Mouse (Mus musculus): ENCODE measurements around the gene Tgfbr3.

DNA sequence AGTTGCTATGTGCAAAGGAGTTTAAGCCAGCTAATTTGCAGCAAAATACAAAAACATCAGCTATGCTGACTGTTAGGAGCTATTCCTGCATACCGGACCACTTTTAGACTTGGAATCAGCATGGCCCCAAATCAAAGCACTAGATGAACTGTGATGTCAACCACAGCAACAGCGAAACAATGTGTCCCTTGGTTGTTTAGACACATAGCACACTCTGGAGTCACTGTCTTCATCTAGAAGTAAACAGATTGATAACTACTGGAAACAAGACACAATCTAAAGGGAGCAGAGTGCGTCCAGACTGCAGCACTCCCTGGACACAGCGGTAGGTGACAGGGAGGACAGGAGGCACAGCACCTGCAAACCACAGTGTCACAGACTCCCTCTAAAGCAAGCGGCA lies 110.2 kb downstream of the Tgfbr3 start:
- TF ChIP-seq POLR2A (IDR thresholded peaks at IDR 0.05; ENCODE audit: extremely low read depth, insufficient read depth, low read length) (no peak), CTCF (IDR thresholded peaks at IDR 0.05; ENCODE audit: extremely low read depth, insufficient read depth, low read length) (no peak)
